Mouse (Mus musculus) bone marrow macrophage, adult 2 months (primary cell): ENCODE results near the gene Vps45.

Source experiments
- CTCF ChIP-seq: IDR thresholded peaks from 2 replicates; pipeline ENCODE4 v1.5.1; 2012; ENCODE audit warnings: low read depth, mild to moderate bottlenecking, low read length, moderate library complexity
- POLR2A ChIP-seq: IDR thresholded peaks from 2 replicates; pipeline ENCODE4 v1.6.1; 2012; ENCODE audit warnings: mild to moderate bottlenecking, low read depth, low read length, borderline replicate concordance

DNA sequence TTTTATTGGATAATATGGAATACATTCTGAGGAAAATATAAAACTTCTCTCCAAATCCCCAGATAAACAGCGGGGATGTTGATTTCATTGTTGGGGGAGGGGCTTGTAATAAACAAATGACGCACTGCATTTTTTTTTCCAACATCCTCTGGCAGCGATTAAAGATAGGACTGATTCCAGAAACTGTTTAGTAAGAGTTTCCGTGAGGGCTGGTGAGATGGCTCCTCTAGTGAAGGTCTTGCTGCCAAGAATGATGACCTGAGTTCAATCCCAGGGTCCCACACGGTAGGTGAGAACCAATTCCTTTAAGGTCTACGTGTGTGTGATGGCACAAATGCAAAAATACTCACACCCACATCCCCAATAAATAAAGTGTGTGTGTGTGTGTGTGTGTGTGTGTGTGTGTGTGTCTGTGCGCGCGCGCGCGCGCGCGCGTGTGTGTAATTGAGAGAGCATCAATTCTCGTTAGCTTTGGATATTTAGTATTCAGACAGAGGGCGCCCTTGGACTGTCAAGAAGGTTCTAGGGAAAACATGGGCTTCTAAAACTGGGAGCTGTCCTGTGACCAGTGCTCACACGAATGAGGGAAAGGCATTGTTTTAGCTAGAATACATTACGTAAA lies 7.6 kb upstream of the Vps45 start:
- 0 out of 2 replicates have a peak, but pooled peaks have one; percentile 24 for TF ChIP-seq CTCF
- no peak for TF ChIP-seq POLR2A
